Mouse (Mus musculus): ENCODE results near the gene Pik3r6. TPM values are rescaled to one million over a fixed set of nuclear protein-coding genes. Genes with fewer than 3 reads are reported as not detected.

The Pik3r6 gene
- polyA plus RNA-seq, 1 experiment from 2014 or later = 1.0 TPM

DNA sequence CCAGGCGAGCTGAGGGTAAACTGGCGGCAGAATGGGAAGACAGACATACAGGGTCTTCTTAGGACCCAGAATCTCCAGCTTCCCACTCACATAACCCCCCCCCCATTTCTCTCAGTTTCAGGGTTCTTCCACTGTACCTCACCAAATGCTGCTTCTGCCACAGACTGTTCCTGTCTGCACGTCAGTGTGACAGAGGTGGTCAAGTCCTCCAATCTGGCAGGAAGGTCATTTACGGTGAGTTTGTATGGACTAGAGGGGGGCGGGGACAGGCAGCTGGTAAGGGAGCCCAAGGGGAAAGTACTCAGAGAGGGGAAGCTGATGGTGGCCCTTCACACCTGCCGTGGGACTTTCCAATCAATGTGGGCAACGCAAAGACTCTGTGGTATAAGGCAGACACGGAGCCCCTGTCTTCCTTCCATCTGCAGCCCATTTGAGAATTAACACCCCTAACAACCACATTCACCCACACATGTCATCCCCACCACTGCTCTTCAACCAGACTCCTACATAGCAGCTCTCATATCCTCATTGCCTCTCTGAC lies 42.9 kb downstream of the Pik3r6 start:
- ATAC-seq = no peak
- Histone ChIP-seq H3K9me3 (ENCODE audit: control insufficient read depth) (no peaks in the 10 kb centered on the region), H3K4me2 (replicated peaks; ENCODE audit: low read depth) (no peak overlapping the region), H3K4me1 (replicated peaks; ENCODE audit: control insufficient read depth, insufficient read depth, low read length) (no peaks in the 10 kb centered on the region), H3K4me3 (ENCODE audit: low read depth, low read length) (no peak overlapping the region), H3K36me3 (ENCODE audit: control insufficient read depth, insufficient read depth) (no peaks in the 10 kb centered on the region), H3K27me3 (replicated peaks; ENCODE audit: control insufficient read depth, insufficient read depth, low read length) (no peaks in the 10 kb centered on the region), H3K9ac (ENCODE audit: low read depth, low read length) (no peak overlapping the region), H3K27ac (ENCODE audit: low read depth, low read length) (no peak overlapping the region)
- TF ChIP-seq CTCF (IDR thresholded peaks at IDR 0.05; ENCODE audit: low read depth) = no peak
- 76% methylated on average over 8 of the region's 8 CpGs for WGBS

GRCm38 (mm10) chr11:68547484-68547883 lies 44.7 kb downstream of the Pik3r6 start:
- H3K9ac ChIP-seq (ENCODE audit: low read depth, low read length) = no peak overlapping the region
- no peaks in the 10 kb centered on the region for H3K27me3 ChIP-seq (replicated peaks; ENCODE audit: control insufficient read depth, insufficient read depth, low read length)
- no peak overlapping the region for H3K4me2 ChIP-seq (replicated peaks; ENCODE audit: low read depth)
- no peak overlapping the region for H3K27ac ChIP-seq (ENCODE audit: low read depth, low read length)
- no peaks in the 10 kb centered on the region for H3K36me3 ChIP-seq (ENCODE audit: control insufficient read depth, insufficient read depth)
- ATAC-seq = no peak
- no peak overlapping the region for H3K4me3 ChIP-seq (ENCODE audit: low read depth, low read length)
- H3K4me1 ChIP-seq (replicated peaks; ENCODE audit: control insufficient read depth, insufficient read depth, low read length) = no peaks in the 10 kb centered on the region
- WGBS = 60% methylated on average over 2 of the region's 2 CpGs
- no peaks in the 10 kb centered on the region for H3K9me3 ChIP-seq (ENCODE audit: control insufficient read depth)
- TF ChIP-seq CTCF (IDR thresholded peaks at IDR 0.05; ENCODE audit: low read depth) = no peak

- Histone ChIP-seq H3K36me3 (ENCODE audit: control insufficient read depth, insufficient read depth) (no peaks in the 10 kb centered on the region), H3K9me3 (ENCODE audit: control insufficient read depth) (no peaks in the 10 kb centered on the region), H3K9ac (ENCODE audit: low read depth, low read length) (no peak overlapping the region), H3K4me3 (ENCODE audit: low read depth, low read length) (no peak overlapping the region), H3K4me2 (replicated peaks; ENCODE audit: low read depth) (no peak overlapping the region), H3K4me1 (replicated peaks; ENCODE audit: control insufficient read depth, insufficient read depth, low read length) (no peaks in the 10 kb centered on the region), H3K27ac (ENCODE audit: low read depth, low read length) (no peak overlapping the region), H3K27me3 (replicated peaks; ENCODE audit: control insufficient read depth, insufficient read depth, low read length) (no peaks in the 10 kb centered on the region)
- 49% methylated on average over 3 of the region's 3 CpGs for WGBS
- ATAC-seq = no peak
- TF ChIP-seq CTCF (IDR thresholded peaks at IDR 0.05; ENCODE audit: low read depth) = peak; percentile 74
Observed at GRCm38 (mm10) chr11:68549597-68549996, 46.8 kb downstream of the Pik3r6 start.

DNA sequence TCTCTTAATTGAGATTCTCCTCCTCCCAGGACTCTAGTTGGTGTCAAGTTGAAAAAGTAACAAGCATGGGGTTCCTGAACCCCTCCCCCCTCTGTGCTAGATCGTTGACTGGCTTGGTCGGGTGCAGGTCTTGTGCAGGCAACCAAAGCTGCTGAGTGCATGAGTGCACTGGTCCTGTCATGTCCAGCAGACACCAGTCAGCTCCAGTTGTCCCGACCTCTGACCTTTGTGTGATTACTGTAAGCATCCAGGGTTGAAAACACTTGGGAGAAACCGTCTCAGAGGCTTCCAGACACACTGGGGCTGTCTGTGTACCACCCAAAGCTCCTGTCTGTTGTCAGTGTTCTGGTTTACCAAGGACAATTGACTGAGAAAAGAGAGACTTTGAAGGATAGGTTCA lies 47.5 kb downstream of the Pik3r6 start:
- no peaks in the 10 kb centered on the region for H3K9me3 ChIP-seq (ENCODE audit: control insufficient read depth)
- no peak overlapping the region for H3K4me3 ChIP-seq (ENCODE audit: low read depth, low read length)
- no peak overlapping the region for H3K27ac ChIP-seq (ENCODE audit: low read depth, low read length)
- no peaks in the 10 kb centered on the region for H3K4me1 ChIP-seq (replicated peaks; ENCODE audit: control insufficient read depth, insufficient read depth, low read length)
- H3K9ac ChIP-seq (ENCODE audit: low read depth, low read length) = no peak overlapping the region
- H3K4me2 ChIP-seq (replicated peaks; ENCODE audit: low read depth) = no peak overlapping the region
- no peak for TF ChIP-seq CTCF (IDR thresholded peaks at IDR 0.05; ENCODE audit: low read depth)
- ATAC-seq = no peak
- 59% methylated on average over 4 of the region's 4 CpGs for WGBS
- no peaks in the 10 kb centered on the region for H3K27me3 ChIP-seq (replicated peaks; ENCODE audit: control insufficient read depth, insufficient read depth, low read length)
- no peaks in the 10 kb centered on the region for H3K36me3 ChIP-seq (ENCODE audit: control insufficient read depth, insufficient read depth)

DNA sequence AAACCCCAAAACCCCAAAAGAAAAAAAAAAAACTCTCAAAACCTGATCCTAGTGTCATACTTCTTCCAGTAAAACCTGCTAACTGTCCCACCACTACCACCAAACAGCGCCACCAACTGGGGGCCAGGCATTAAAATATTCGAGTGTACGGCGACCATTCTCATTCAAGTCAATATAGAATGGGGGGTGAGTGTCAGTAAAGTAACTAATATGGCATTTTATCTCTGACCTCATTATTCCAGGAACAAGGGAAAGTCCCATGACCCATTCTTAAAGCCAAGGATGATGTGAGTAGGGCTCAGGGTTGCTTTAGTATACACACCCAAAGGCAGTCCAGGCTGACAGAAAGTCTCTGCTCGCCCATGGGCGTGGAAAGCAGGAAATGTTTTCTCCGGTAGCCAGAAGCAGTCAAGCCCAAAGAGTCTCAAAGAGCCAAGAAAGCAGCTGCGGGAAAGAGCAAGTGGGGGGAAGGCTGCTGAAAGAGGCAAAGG lies 51.2 kb downstream of the Pik3r6 start:
- no peak overlapping the region for H3K27ac ChIP-seq (ENCODE audit: low read depth, low read length)
- WGBS = 30% methylated on average over 8 of the region's 8 CpGs

DNA sequence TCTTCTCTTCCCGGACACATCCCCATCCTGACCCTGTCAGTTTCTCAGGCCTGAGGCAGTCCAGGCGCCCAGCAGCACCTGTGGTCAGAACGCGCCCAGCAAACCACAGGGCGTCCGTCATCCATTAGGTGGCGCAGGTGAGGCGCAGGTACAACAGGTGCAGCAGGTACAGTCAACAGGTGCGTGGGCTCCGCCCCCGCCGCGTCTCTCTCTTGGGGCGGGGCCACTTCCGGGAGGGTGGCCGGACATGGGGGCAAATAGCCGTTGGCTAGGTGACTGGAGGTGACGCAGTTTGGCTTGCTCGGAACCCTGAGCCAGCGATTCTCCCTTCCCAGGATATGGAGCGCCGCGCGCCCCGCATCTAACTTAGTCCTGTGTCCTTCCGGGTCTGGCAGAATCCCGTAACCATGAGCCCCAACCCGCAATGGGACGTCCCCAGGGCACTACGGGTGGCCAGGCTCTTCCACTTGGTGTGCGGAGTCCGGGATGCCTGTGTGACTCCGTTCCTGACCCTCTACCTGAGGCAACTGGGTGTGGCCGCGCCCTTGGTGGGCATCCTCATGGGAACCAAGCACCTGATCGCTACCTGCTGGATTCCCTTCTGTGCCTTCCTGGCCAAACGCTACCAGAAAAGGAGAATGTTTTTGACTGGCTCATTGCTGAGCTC lies 53.2 kb downstream of the Pik3r6 start, which contains the start of gene Mfsd6l:
Gene Mfsd6l, plus strand, starts transcription at position 269 of the 667 bp plus-strand sequence.
- Histone ChIP-seq H3K4me1 (replicated peaks; ENCODE audit: control insufficient read depth, insufficient read depth, low read length) (0 out of 2 replicates have a peak, but pooled peaks cover 4% of the 10 kb centered on the region), H3K36me3 (ENCODE audit: control insufficient read depth, insufficient read depth) (no peaks in the 10 kb centered on the region), H3K4me3 (ENCODE audit: low read depth, low read length) (peak within 1 kb of the TSS; percentile 46), H3K9ac (ENCODE audit: low read depth, low read length) (peak within 1 kb of the TSS; percentile 53), H3K9me3 (ENCODE audit: control insufficient read depth) (no peaks in the 10 kb centered on the region), H3K27ac (ENCODE audit: low read depth, low read length) (peak within 1 kb of the TSS; percentile 54; the same call in 1 of the 2 replicates), H3K4me2 (replicated peaks; ENCODE audit: low read depth) (peak within 1 kb of the TSS; percentile 72), H3K27me3 (replicated peaks; ENCODE audit: control insufficient read depth, insufficient read depth, low read length) (no peaks in the 10 kb centered on the region)
- WGBS = 7% methylated on average over 37 of the region's 37 CpGs
- peak; percentile 98 for TF ChIP-seq CTCF (IDR thresholded peaks at IDR 0.05; ENCODE audit: low read depth)
- peak; percentile 92 for ATAC-seq

More for the DNA sequence above, 51.2 kb downstream of the Pik3r6 start:
- Histone ChIP-seq H3K9ac (ENCODE audit: low read depth, low read length) (no peak overlapping the region), H3K4me2 (replicated peaks; ENCODE audit: low read depth) (no peak overlapping the region), H3K27me3 (replicated peaks; ENCODE audit: control insufficient read depth, insufficient read depth, low read length) (no peaks in the 10 kb centered on the region), H3K4me1 (replicated peaks; ENCODE audit: control insufficient read depth, insufficient read depth, low read length) (0 out of 2 replicates have a peak, but pooled peaks cover 4% of the 10 kb centered on the region), H3K36me3 (ENCODE audit: control insufficient read depth, insufficient read depth) (no peaks in the 10 kb centered on the region), H3K9me3 (ENCODE audit: control insufficient read depth) (no peaks in the 10 kb centered on the region), H3K4me3 (ENCODE audit: low read depth, low read length) (no peak overlapping the region)
- TF ChIP-seq CTCF (IDR thresholded peaks at IDR 0.05; ENCODE audit: low read depth) = peak; percentile 67
- ATAC-seq = no peak
